Mouse (Mus musculus): ENCODE measurements at regions not wholly inside any gene's neighbourhood (a gene's known extent, or its start where the extent isn't known, plus 50 kb on each side); places are given as distances from the start of the nearest gene placed in this dataset.

- Histone ChIP-seq H3K27ac (ENCODE audit: low read depth) (no peak overlapping the region), H3K4me1 (ENCODE audit: insufficient read depth) (no peaks in the 10 kb centered on the region), H3K27me3 (ENCODE audit: insufficient read depth, low read length) (no peaks in the 10 kb centered on the region), H3K9ac (replicated peaks) (no peak overlapping the region), H3K4me2 (ENCODE audit: low read depth, low read length) (no peak overlapping the region), H3K36me3 (replicated peaks; ENCODE audit: insufficient read depth, low read length) (no peaks in the 10 kb centered on the region), H3K9me3 (ENCODE audit: low read length) (no peaks in the 10 kb centered on the region), H3K4me3 (ENCODE audit: low read depth, low read length) (no peak overlapping the region)
- no peak for DNase-seq
- ATAC-seq: no peak
- no peak for TF ChIP-seq EP300 (IDR thresholded peaks at IDR 0.05; ENCODE audit: low read depth)
- no peak for TF ChIP-seq CTCF (IDR thresholded peaks at IDR 0.05; ENCODE audit: low read depth)
Measured at GRCm38 (mm10) chr2:101083813-101084212, 540.7 kb upstream of the Rag2 start.

GRCm38 (mm10) chr2:101084648-101085047 lies 539.9 kb upstream of the Rag2 start:
- Histone ChIP-seq H3K36me3 (replicated peaks; ENCODE audit: insufficient read depth, low read length) (no peaks in the 10 kb centered on the region), H3K4me2 (ENCODE audit: low read depth, low read length) (no peak overlapping the region), H3K27ac (ENCODE audit: low read depth) (no peak overlapping the region), H3K27me3 (ENCODE audit: insufficient read depth, low read length) (no peaks in the 10 kb centered on the region), H3K4me1 (ENCODE audit: insufficient read depth) (no peaks in the 10 kb centered on the region), H3K9me3 (ENCODE audit: low read length) (no peaks in the 10 kb centered on the region), H3K4me3 (ENCODE audit: low read depth, low read length) (no peak overlapping the region), H3K9ac (replicated peaks) (no peak overlapping the region)
- ATAC-seq (no peak), DNase-seq (no peak)
- 64% methylated on average over 1 of the region's 1 CpGs for WGBS (ENCODE audit: insufficient replicate concordance)
- TF ChIP-seq EP300 (IDR thresholded peaks at IDR 0.05; ENCODE audit: low read depth): no peak
- no peak for TF ChIP-seq CTCF (IDR thresholded peaks at IDR 0.05; ENCODE audit: low read depth)

- Histone ChIP-seq H3K9me3 (ENCODE audit: low read length) (no peaks in the 10 kb centered on the region), H3K9ac (replicated peaks) (no peak overlapping the region), H3K36me3 (replicated peaks; ENCODE audit: insufficient read depth, low read length) (no peaks in the 10 kb centered on the region), H3K27ac (ENCODE audit: low read depth) (no peak overlapping the region), H3K4me3 (ENCODE audit: low read depth, low read length) (no peak overlapping the region), H3K4me2 (ENCODE audit: low read depth, low read length) (no peak overlapping the region), H3K27me3 (ENCODE audit: insufficient read depth, low read length) (no peaks in the 10 kb centered on the region), H3K4me1 (ENCODE audit: insufficient read depth) (no peaks in the 10 kb centered on the region)
- TF ChIP-seq EP300 (IDR thresholded peaks at IDR 0.05; ENCODE audit: low read depth) (no peak), CTCF (IDR thresholded peaks at IDR 0.05; ENCODE audit: low read depth) (no peak)
- DNase-seq (no peak), ATAC-seq (no peak)
- 83% methylated on average over 1 of the region's 1 CpGs for WGBS (ENCODE audit: insufficient replicate concordance)
Measured at GRCm38 (mm10) chr2:101107183-101107872, 517.2 kb upstream of the Rag2 start.

- H3K9ac ChIP-seq (replicated peaks): no peak overlapping the region
- no peak for DNase-seq
- ATAC-seq: no peak
- no peaks in the 10 kb centered on the region for H3K27me3 ChIP-seq (ENCODE audit: insufficient read depth, low read length)
- H3K4me1 ChIP-seq (ENCODE audit: insufficient read depth): no peaks in the 10 kb centered on the region
- WGBS (ENCODE audit: insufficient replicate concordance): 31% methylated on average over 1 of the region's 1 CpGs
- H3K4me3 ChIP-seq (ENCODE audit: low read depth, low read length): no peak overlapping the region
- H3K36me3 ChIP-seq (replicated peaks; ENCODE audit: insufficient read depth, low read length): no peaks in the 10 kb centered on the region
- H3K9me3 ChIP-seq (ENCODE audit: low read length): no peaks in the 10 kb centered on the region
- TF ChIP-seq CTCF (IDR thresholded peaks at IDR 0.05; ENCODE audit: low read depth): no peak
- TF ChIP-seq EP300 (IDR thresholded peaks at IDR 0.05; ENCODE audit: low read depth): no peak
- H3K4me2 ChIP-seq (ENCODE audit: low read depth, low read length): no peak overlapping the region
- no peak overlapping the region for H3K27ac ChIP-seq (ENCODE audit: low read depth)
Measured at GRCm38 (mm10) chr2:101136867-101137266, 487.7 kb upstream of the Rag2 start.

- ATAC-seq (no peak), DNase-seq (no peak)
- Histone ChIP-seq H3K4me1 (ENCODE audit: insufficient read depth) (no peaks in the 10 kb centered on the region), H3K27ac (ENCODE audit: low read depth) (no peak overlapping the region), H3K9me3 (ENCODE audit: low read length) (no peaks in the 10 kb centered on the region), H3K4me3 (ENCODE audit: low read depth, low read length) (no peak overlapping the region), H3K27me3 (ENCODE audit: insufficient read depth, low read length) (no peaks in the 10 kb centered on the region), H3K36me3 (replicated peaks; ENCODE audit: insufficient read depth, low read length) (no peaks in the 10 kb centered on the region), H3K9ac (replicated peaks) (no peak overlapping the region), H3K4me2 (ENCODE audit: low read depth, low read length) (no peak overlapping the region)
- TF ChIP-seq EP300 (IDR thresholded peaks at IDR 0.05; ENCODE audit: low read depth): no peak
- TF ChIP-seq CTCF (IDR thresholded peaks at IDR 0.05; ENCODE audit: low read depth): no peak
- WGBS (ENCODE audit: insufficient replicate concordance): 81% methylated on average over 1 of the region's 1 CpGs
Measured at GRCm38 (mm10) chr2:101139931-101140330, 484.6 kb upstream of the Rag2 start.

- no peak overlapping the region for H3K4me2 ChIP-seq (ENCODE audit: low read depth, low read length)
- TF ChIP-seq EP300 (IDR thresholded peaks at IDR 0.05; ENCODE audit: low read depth) (no peak), CTCF (IDR thresholded peaks at IDR 0.05; ENCODE audit: low read depth) (no peak)
- H3K4me3 ChIP-seq (ENCODE audit: low read depth, low read length): no peak overlapping the region
- H3K9me3 ChIP-seq (ENCODE audit: low read length): no peaks in the 10 kb centered on the region
- ATAC-seq: no peak
- no peaks in the 10 kb centered on the region for H3K36me3 ChIP-seq (replicated peaks; ENCODE audit: insufficient read depth, low read length)
- no peak overlapping the region for H3K9ac ChIP-seq (replicated peaks)
- no peak overlapping the region for H3K27ac ChIP-seq (ENCODE audit: low read depth)
- DNase-seq: no peak
- no peaks in the 10 kb centered on the region for H3K4me1 ChIP-seq (ENCODE audit: insufficient read depth)
- WGBS (ENCODE audit: insufficient replicate concordance): 77% methylated on average over 5 of the region's 5 CpGs
- H3K27me3 ChIP-seq (ENCODE audit: insufficient read depth, low read length): no peaks in the 10 kb centered on the region
Measured at GRCm38 (mm10) chr2:101156755-101157271, 467.7 kb upstream of the Rag2 start.

Measured in liver, postnatal 0 days (tissue).